Mouse (Mus musculus) brown adipose tissue, adult 24 weeks (tissue): ENCODE data around the gene Mapk6. TPM values are rescaled to one million over a fixed set of nuclear protein-coding genes. Genes with fewer than 3 reads are reported as not detected.

Experiments
- H3K27ac ChIP-seq: fragments of 200-500 bp; replicated peaks from 2 replicates; pipeline ENCODE4 v1.5.1; 2012; ENCODE audit warnings: low read depth, mild to moderate bottlenecking, low read length
- H3K4me1 ChIP-seq: fragments of 200-500 bp; 2 replicates; pipeline ENCODE4 v1.6.1; 2012; ENCODE audit warnings: low read length, mixed read lengths; ENCODE audit not compliant: control insufficient read depth, insufficient read depth, insufficient read length
- H3K4me3 ChIP-seq: fragments of 200-500 bp; 2 replicates; pipeline ENCODE4 v1.5.1; 2012; ENCODE audit warnings: low read depth, mild to moderate bottlenecking, low read length, moderate library complexity; ENCODE audit not compliant: insufficient read depth
- polyA plus RNA-seq: library from polyadenylated mRNA; stranded (reverse); fragments of >200 nt; gene quantifications from 2 replicates; pipeline ENCODE4 v1.2.4, GENCODE M21; 2012; ENCODE audit not compliant: missing spikeins, insufficient read depth, insufficient read length

The Mapk6 gene
- polyA plus RNA-seq, 1 experiment, result 12.0 TPM

DNA sequence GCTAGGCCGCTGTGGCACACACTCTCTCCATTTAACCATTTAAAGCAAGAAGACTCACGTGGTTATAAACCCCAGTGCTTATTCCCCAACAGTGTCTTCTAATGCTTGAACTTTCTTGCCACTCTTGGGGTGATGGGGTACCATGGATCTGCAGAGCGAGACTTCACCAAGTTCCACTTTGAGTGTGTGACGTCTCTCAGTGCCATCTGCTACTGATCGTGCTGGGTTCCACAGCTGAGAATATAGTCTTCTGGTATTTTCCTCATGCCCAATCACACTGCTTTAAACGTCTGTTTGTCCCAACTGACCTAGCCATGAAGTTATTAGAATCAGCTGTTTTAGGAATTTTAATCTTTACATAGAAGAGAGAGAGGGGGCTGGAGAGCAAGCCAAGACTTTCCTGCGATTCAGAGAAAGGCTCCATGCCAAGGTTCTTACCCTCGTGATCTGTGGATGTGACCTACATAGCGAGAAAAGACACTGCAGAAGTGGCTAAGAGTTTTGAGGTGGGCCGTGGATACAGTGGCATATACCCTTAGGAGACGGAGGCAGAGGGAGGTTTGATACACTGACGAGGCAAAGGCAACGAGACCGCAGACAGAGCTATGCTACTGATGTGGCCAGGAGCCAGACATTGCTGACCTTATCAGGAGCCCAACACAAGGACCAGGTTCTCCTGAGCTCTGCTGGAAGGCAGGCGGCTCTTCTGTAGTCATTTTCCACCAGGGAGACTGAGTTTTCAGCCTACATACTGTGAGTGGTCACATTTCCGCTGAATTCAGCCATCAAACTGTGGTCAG lies 21.2 kb upstream of the Mapk6 start:
- H3K27ac ChIP-seq, result no peak overlapping the region
- H3K4me1 ChIP-seq, result peaks cover 10% of the 10 kb centered on the region; the same call in 1 of the 2 replicates
- no peak overlapping the region for H3K4me3 ChIP-seq

DNA sequence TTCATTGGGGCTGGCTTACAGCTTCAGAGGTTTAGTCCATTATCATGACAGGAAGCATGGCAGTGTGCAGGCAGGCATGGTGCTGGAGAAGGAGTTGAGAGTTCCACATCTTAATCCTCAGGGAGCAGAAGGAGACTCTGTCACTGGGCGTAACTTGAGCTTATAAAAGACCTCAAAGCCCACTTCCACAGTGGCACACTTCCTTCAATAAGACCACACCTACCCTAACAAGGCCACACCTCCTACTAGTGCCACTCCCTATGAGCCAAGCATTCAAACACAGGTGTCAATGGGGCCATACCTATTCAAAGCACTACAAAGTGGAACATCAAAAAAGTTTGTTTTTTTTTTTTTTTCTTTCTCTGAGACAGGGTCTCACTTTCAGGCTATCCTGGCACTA lies 19.9 kb upstream of the Mapk6 start:
- Histone ChIP-seq H3K4me1 (peaks cover 3% of the 10 kb centered on the region; the same call in 1 of the 2 replicates), H3K4me3 (no peak overlapping the region), H3K27ac (no peak overlapping the region)

DNA sequence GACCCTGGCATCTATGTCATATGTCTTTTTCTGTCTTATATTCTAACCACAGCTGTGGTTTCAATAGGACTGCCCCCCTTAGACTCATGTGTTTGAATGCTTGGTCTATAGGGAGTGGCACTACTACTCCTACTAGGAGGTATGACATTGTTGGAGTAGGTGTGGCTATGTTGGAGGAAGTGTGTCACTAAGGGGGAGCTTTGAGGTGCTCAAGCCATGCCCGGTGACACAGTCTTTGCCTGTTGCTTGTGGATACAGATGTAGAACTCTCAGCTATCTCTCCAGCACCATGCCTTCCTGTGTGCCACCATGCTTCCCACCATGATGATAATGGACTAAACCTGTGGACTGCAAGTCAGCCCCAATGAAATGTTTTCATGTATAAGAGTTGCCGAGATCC lies 19.2 kb upstream of the Mapk6 start:
- no peak overlapping the region for H3K4me3 ChIP-seq
- peaks cover 3% of the 10 kb centered on the region; the same call in 1 of the 2 replicates for H3K4me1 ChIP-seq
- H3K27ac ChIP-seq, result no peak overlapping the region

DNA sequence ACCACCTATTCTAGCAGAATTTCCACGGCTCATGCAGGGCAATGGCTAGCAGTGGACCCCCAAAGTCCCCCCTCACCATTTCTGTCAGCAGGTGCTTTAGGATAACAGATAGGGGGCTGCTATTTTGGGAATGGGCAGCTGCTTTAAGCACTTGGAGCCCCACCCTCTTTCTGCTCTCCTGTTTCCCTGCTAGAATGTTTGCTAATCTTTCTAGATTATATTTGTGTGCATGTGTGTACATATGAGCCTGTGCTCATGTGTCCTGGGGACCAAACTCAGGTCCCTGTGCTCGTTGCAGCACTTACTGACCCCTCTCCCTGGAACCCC lies 18.4 kb upstream of the Mapk6 start:
- Histone ChIP-seq H3K4me1 (peaks cover 6% of the 10 kb centered on the region; the same call in 1 of the 2 replicates), H3K27ac (no peak overlapping the region), H3K4me3 (no peak overlapping the region)

DNA sequence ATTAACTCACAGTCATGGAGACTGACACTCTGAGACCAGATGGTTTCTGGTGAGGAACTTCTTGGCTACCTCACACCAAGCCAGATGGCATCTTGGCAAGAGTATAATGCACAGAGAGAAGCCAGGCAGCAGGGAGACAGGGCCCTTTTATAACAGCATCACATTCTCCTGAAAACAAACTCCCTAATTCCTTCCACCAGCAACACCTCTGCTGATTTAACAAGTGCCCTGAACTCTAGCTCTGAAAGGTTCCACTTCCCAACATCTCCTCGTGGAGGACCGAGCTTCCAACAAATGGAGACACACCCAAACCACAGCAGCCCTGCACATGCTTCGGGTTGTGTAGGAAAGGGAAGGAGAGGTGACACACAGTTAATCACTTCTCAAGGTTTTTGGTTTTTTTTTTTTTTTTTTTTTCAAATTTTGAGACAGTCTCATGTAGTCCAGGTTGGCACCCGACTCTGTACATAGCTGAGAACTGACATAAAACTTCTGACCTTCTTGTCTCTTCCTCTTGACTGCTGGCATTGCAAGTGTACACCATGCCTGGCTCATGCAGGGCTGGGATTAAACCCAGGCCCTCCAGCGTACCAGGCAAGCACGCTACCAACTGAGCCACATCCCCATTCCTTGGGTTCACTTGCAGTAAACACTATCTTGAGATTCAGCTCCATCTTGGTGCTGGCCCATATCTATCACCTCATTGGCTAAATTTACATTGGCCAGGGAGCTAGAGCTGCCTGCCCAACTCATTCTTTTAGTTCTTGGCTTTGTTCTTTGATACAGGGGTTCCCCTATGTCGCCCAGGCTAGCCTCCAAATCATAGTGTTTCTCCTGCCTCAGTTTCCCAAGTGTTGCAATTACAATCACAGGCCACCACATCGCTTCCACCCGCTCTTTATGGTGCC lies 17.8 kb upstream of the Mapk6 start:
- H3K4me1 ChIP-seq, result peaks cover 6% of the 10 kb centered on the region; the same call in 1 of the 2 replicates
- H3K4me3 ChIP-seq, result no peak overlapping the region
- H3K27ac ChIP-seq, result no peak overlapping the region

DNA sequence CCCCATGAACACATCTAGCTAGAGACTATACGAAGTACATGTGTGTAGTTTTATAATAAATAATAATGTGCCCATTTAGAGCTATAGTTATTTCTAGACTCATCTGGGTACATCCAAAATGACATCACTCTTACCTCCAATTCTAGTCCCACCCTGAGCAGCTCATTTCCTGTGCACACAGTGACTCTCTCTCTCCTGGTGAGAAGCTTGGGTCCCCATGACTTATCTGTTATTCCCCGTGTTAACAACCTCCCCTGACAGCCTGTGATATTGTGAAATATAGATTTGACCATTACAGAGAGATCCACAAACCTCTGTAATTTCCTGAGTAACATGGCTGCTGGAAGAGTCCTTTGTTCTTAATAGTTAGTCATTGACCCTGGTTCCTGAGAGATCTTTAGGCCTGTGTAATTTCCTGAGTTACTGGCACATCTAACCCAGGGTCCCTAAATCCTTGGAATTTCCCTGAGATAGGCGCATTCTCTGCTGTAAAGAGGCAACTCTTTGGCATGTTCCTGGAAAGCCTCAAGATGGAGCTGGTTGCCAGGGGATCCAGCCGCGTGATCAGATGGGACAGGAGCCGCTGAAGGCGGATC lies 16.1 kb upstream of the Mapk6 start:
- Histone ChIP-seq H3K4me3 (no peak overlapping the region), H3K27ac (peak overlapping the region; percentile 20; the same call in 1 of the 2 replicates), H3K4me1 (peaks cover 10% of the 10 kb centered on the region; the same call in 1 of the 2 replicates)

DNA sequence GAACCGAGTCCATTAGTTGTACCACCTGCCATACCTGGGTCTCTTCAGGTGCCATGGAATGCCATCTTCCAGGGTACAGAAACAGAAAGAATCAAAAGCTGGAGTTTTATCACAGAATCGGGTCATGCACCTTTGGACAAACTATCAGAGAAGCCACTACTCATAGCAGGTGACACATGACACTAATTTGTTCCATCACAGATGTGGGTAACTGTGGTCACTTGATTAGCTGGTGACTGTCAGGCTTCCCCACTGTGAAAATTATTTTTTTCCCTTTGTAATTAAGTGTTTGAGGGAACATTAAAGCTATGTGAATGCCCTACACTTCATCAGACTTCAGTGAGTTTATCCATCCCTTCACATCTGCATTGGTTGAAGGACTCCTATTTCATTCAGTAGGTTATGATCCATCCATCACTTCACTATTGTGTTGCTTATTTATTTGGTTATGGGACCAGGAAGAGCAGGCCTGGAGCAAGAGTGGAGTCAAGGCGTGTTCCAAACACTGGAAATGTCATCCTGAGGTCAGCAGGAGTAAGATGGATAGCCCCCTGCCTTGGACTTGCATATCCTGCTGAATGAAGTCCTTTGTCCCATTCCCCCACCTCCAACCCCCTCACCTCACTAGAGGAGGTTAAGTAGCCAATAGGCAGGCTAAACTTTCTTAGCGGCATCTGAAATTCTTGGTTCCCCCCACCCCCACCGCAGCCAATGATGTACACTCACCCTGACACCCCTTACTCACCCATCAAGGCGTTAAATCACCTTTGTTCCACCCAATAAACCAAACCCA lies 14.7 kb upstream of the Mapk6 start:
- Histone ChIP-seq H3K4me1 (peaks cover 10% of the 10 kb centered on the region; the same call in 1 of the 2 replicates), H3K4me3 (no peak overlapping the region), H3K27ac (peak overlapping the region; percentile 77)

DNA sequence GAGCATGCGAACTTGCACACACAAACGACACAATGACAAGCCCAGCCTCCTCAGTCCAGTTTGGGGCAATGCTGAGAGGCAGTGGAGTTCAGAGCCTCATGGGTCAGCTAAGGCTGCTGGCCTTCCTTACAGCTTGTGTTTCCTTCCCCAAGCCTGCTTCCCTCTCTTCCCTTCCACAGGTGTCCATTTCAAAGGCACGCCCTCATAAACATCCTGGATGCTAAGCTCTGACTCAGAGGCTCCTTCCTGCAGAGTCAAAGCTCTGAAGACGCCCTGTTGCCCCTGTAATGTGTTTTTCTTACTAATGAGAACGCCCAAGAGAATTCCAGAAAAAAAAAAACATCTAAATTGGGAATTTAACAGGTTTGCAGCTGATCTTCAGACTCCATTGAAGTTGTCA lies 13.9 kb upstream of the Mapk6 start:
- Histone ChIP-seq H3K27ac (peak overlapping the region; percentile 82), H3K4me3 (no peak overlapping the region), H3K4me1 (peaks cover 10% of the 10 kb centered on the region; the same call in 1 of the 2 replicates)

DNA sequence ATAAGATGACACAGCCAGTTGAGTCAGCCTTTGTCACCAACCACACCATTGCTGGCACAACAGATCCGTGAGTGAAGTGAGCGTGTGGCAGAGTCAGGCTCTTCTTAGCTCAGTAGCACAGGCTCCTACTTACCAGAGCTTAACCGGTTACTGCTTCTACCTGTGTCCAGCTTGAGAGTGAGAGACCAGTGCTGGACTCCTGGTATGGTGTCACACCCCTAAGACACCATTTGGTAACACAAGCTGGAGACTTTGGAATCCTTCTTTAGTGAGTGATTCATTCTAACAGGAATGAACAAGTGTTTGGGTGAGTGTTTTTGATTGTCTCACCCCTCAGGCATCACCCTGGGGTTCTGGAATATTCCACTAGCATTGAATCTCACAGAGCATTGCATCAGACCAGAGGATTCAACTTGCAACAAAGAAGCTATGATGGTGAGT lies 12.5 kb upstream of the Mapk6 start:
- no peak overlapping the region for H3K4me3 ChIP-seq
- no peak overlapping the region for H3K27ac ChIP-seq
- H3K4me1 ChIP-seq, result peaks cover 10% of the 10 kb centered on the region; the same call in 1 of the 2 replicates

DNA sequence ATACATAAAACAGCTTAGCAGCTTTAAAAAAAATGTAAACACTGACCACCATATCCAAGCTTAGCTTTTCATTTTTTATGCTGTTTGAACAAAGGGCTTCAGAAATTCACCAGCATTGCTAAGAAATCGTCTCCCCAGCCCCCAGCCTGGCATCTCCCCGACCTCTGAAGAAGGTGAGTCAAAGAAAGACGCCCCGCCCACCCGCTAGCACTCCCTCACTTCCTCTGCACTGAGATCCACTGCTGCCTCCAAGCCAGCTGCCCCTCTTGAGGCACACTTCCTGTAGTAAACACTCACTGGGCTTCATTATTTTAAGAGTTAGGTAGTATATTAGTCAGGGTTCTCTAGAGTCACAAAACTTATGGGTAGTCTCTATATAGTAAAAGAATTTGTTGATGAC lies 4.4 kb upstream of the Mapk6 start:
- Histone ChIP-seq H3K27ac (no peak overlapping the region), H3K4me3 (no peak overlapping the region), H3K4me1 (no peaks in the 10 kb centered on the region)

DNA sequence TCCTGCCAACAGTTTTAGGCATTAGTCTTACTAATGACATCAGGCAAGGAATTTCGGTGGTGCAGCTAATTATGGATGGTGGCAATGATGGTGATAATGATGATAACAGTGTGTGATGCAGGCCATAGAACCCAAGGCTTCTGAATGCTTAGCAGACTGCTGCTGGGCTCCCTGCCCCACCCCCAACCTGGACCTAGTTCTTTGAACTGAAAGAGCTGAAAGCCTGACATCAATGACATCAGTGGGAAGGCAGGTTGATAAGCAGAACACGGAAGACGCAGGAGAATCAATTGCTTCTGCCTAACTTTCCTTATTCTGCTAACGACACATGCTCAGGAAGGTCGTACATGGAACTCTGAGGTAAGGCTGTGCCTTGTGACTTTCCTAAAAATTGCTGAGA lies 3.4 kb upstream of the Mapk6 start:
- Histone ChIP-seq H3K4me3 (no peak overlapping the region), H3K27ac (no peak overlapping the region)

DNA sequence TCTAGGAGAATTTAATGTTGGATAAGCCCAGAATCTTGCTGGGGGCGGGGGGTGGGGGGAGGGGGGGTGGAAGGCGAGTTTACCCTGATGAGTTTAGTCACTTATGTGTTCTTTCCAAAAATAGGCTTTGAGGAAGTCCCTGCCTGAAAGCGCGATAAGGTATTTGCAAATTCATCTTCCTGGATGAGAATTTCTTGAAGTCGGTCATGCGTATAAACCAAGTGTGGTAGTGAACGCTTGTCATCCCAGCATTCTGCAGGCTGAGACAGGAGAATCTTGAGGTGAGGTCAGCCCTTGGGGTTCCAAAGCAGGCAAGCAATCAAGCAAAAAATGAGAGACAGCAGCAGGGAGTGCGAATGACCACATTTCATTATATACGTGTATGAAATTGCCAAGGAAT lies 1.8 kb upstream of the Mapk6 start:
- Histone ChIP-seq H3K4me1 (peaks cover 5% of the 10 kb centered on the region; the same call in 1 of the 2 replicates), H3K4me3 (no peak overlapping the region), H3K27ac (no peak overlapping the region)

More for the DNA sequence above, 3.4 kb upstream of the Mapk6 start:
- H3K4me1 ChIP-seq, result peaks cover 2% of the 10 kb centered on the region; the same call in 1 of the 2 replicates

DNA sequence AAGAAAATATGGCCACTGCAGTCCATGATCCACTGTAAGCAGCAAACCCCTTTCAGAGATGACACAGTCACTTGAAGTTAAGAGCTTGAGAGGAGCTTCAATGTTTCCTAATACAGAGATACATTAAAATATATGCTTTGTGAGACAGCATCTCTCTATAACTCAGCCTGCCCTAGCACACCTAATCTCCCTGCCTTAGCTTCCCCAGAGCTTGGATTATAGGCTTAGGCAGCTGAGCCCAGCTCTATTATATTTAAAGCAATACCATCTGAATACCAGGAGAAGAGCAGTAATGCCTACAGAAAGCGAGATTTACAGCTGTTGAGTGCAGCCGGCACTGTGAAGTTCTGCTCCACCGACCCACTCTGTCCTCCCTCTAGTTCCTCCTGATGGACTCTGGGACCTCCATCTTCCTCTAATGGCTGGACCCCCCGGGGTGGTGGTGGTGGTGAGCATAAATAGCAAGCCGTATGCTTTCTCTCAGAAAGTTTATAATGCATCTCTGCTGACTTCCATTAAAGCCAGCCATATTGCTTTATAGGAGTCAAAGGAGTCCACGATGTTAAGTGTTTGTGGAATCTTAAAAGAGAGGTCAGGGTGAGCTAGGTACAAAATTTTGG lies 1.2 kb upstream of the Mapk6 start:
- H3K27ac ChIP-seq, result no peak overlapping the region
- peak overlapping the region; percentile 96; the same call in 1 of the 2 replicates for H3K4me3 ChIP-seq
- H3K4me1 ChIP-seq, result peaks cover 5% of the 10 kb centered on the region; the same call in 1 of the 2 replicates
